ENCODE assay signal across 8 mouse cellular contexts in genomic region chr1:36513718-36514117, GRCm38 (mm10). TPM values are rescaled to one million over a fixed set of nuclear protein-coding genes. Genes with fewer than 3 reads are reported as not detected.
A peak's percentile ranks its signal among the peaks of the same experiment; 100 is the strongest.
DNase-seq lines count a peak whose midpoint lies in the region; ATAC-seq and TF ChIP-seq lines count a peak whose summit lies in the region.

No protein-coding gene starts in this region.

- H3K27me3 ChIP-seq in MEL (ENCODE audit: control insufficient read depth in 1 of 2, insufficient read depth in 2 of 2, low read length in 2 of 2): no peaks in the 10 kb centered on the region
- H3K27me3 ChIP-seq in forebrain, embryonic 11.5 days (ENCODE audit: control insufficient read depth, insufficient read depth, low read length): no peaks in the 10 kb centered on the region
- H3K27me3 ChIP-seq in kidney, postnatal 0 days (ENCODE audit: insufficient read depth, low read length): no peaks in the 10 kb centered on the region

- TF ChIP-seq RAD21 in MEL (IDR thresholded peaks at IDR 0.05; ENCODE audit: low read depth, low read length): peak; percentile 59

- peak overlapping the region; percentile 99 for H3K4me3 ChIP-seq in gastrocnemius, adult 2 months
- peak overlapping the region in 1 of 2 experiments; percentile 62; a peak in 2 of 4 replicates for H3K4me3 ChIP-seq in MEL (ENCODE audit: control insufficient read depth in 1 of 2, insufficient read depth in 1 of 2, low read depth in 2 of 2, low read length in 2 of 2)
- H3K4me3 ChIP-seq in forebrain, embryonic 11.5 days (ENCODE audit: low read depth, low read length): peak overlapping the region; percentile 92
- H3K4me3 ChIP-seq in kidney, postnatal 0 days (replicated peaks; ENCODE audit: low read depth, low read length): peak overlapping the region; percentile 96

- intact Hi-C loops in gastrocnemius, adult 2 months (cut with DNase I): no loop called here
- intact Hi-C loops in gastrocnemius, postnatal 14 days (cut with DNase I; ENCODE audit: low total_unique reads): no loop called here

- H3K4me1 ChIP-seq in MEL (ENCODE audit: control insufficient read depth in 1 of 2, insufficient read depth in 2 of 2, low read length in 2 of 2): peaks cover 2 to 5% of the 10 kb centered on the region in 2 experiments
- peaks cover 4% of the 10 kb centered on the region for H3K4me1 ChIP-seq in forebrain, embryonic 11.5 days (replicated peaks; ENCODE audit: control insufficient read depth, insufficient read depth, low read length)
- H3K4me1 ChIP-seq in kidney, postnatal 0 days (replicated peaks; ENCODE audit: insufficient read depth, low read length): peaks cover 14% of the 10 kb centered on the region; the same call in 1 of the 2 replicates

- TF ChIP-seq EP300 in MEL (IDR thresholded peaks at IDR 0.05; ENCODE audit: low read depth in 1 of 2, low read length in 2 of 2): no peak

- DNase-seq in gastrocnemius, adult 2 months: no peak
- DNase-seq in gastrocnemius, postnatal 14 days: no peak
- peak; percentile 74 for DNase-seq in MEL (ENCODE audit: low read depth, low spot score)
- no peak for DNase-seq in forebrain, embryonic 11.5 days (ENCODE audit: low spot score)
- DNase-seq in kidney, postnatal 0 days (ENCODE audit: low spot score): peak; percentile 48
- DNase-seq in mesoderm, embryonic 11.5 days (ENCODE audit: low read depth, low spot score): peak; percentile 60

- peaks cover 8% of the 10 kb centered on the region for H3K79me2 ChIP-seq in MEL (ENCODE audit: control insufficient read depth, insufficient read depth, low read length, poor library complexity)

- peak overlapping the region; percentile 96; the same call in 1 of the 2 replicates for H3K4me2 ChIP-seq in forebrain, embryonic 11.5 days (ENCODE audit: low read depth, low read length, severe bottlenecking)
- peak overlapping the region; percentile 96 for H3K4me2 ChIP-seq in kidney, postnatal 0 days (ENCODE audit: low read length)

- peak; percentile 60 for TF ChIP-seq CTCF in gastrocnemius, adult 2 months (IDR thresholded peaks at IDR 0.05)
- peak; percentile 67 to 72 (median 70) for TF ChIP-seq CTCF in MEL (IDR thresholded peaks at IDR 0.05 in 2 of 3, conservative IDR thresholded peaks at IDR 0.05 in 1 of 3; ENCODE audit: control insufficient read depth in 1 of 3, insufficient read depth in 1 of 3, low read depth in 2 of 3, low read length in 3 of 3, poor library complexity in 1 of 3, severe bottlenecking in 1 of 3)
- peak; percentile 68 for TF ChIP-seq CTCF in kidney, postnatal 0 days (IDR thresholded peaks at IDR 0.05; ENCODE audit: low read depth)

- ATAC-seq in forebrain, embryonic 11.5 days (replicated peaks; ENCODE audit: low FRiP score): no peak
- ATAC-seq in kidney, postnatal 0 days (replicated peaks; ENCODE audit: low FRiP score, low read depth): no peak
- no peak for ATAC-seq in monocyte, adult 5-6 weeks (replicated peaks; ENCODE audit: insufficient number of reproducible peaks, low FRiP score, low TSS enrichment, poor library complexity, severe bottlenecking)
- ATAC-seq in inflammation-experienced regulatory T-cells, adult 6 months: no peak

- H3K27ac ChIP-seq in gastrocnemius, adult 2 months: peak overlapping the region; percentile 96
- no peak overlapping the region for H3K27ac ChIP-seq in MEL (ENCODE audit: control insufficient read depth, low read depth, low read length)
- no peak overlapping the region for H3K27ac ChIP-seq in forebrain, embryonic 11.5 days (ENCODE audit: low read depth, low read length)
- no peak overlapping the region for H3K27ac ChIP-seq in kidney, postnatal 0 days

- WGBS in forebrain, embryonic 11.5 days: 48% methylated on average over 2 of the region's 2 CpGs
- 60% methylated on average over 2 of the region's 2 CpGs for WGBS in kidney, postnatal 0 days

- no peaks in the 10 kb centered on the region for H3K9me3 ChIP-seq in MEL (replicated peaks; ENCODE audit: insufficient read depth, low read length)
- no peaks in the 10 kb centered on the region for H3K9me3 ChIP-seq in forebrain, embryonic 11.5 days (ENCODE audit: control insufficient read depth, low read length)
- H3K9me3 ChIP-seq in kidney, postnatal 0 days (replicated peaks; ENCODE audit: low read length): no peaks in the 10 kb centered on the region

- H3K9ac ChIP-seq in MEL (ENCODE audit: control insufficient read depth, low read depth, low read length, poor library complexity, severe bottlenecking): no peak overlapping the region
- H3K9ac ChIP-seq in forebrain, embryonic 11.5 days (ENCODE audit: low read length): no peak overlapping the region
- no peak overlapping the region for H3K9ac ChIP-seq in kidney, postnatal 0 days (ENCODE audit: low read depth, low read length)

- TF ChIP-seq POLR2A in MEL (IDR thresholded peaks at IDR 0.05; ENCODE audit: control insufficient read depth in 1 of 2, insufficient read depth in 1 of 2, low read depth in 1 of 2, low read length in 2 of 2, poor library complexity in 1 of 2): no peak

- H3K36me3 ChIP-seq in MEL (ENCODE audit: control insufficient read depth in 1 of 2, insufficient read depth in 2 of 2, low read length in 2 of 2): peaks cover 0 to 3% of the 10 kb centered on the region in 2 experiments; a peak in 2 of 4 replicates
- H3K36me3 ChIP-seq in forebrain, embryonic 11.5 days (ENCODE audit: control insufficient read depth, insufficient read depth, low read length): peaks cover 3% of the 10 kb centered on the region; the same call in 1 of the 2 replicates
- peaks cover 5% of the 10 kb centered on the region; the same call in 1 of the 2 replicates for H3K36me3 ChIP-seq in kidney, postnatal 0 days (ENCODE audit: insufficient read depth, low read length)

TF ChIP-seq in MEL, 35 proteins besides CTCF, POLR2A, EP300 and RAD21 (continues in another document):
- TF ChIP-seq ZNF384 (IDR thresholded peaks at IDR 0.05; ENCODE audit: low read depth, low read length): peak; percentile 71
- TF ChIP-seq JUND (IDR thresholded peaks at IDR 0.05; ENCODE audit: low read depth, low read length): 0 out of 2 replicates have a peak, but pooled peaks have one; percentile 36

RNA-seq across cellular contexts. Expression of gene Cnnm3, which starts 2.1 kb away (rescaled TPM):
- 10 to 100 TPM in 1 of 2 experiments, 1 to 10 TPM in 1; 9.7 to 12.0 TPM for total RNA-seq in gastrocnemius, adult 2 months (2021)
- total RNA-seq in gastrocnemius, postnatal 14 days (2021): 10 to 100 TPM in 1 of 2 experiments, 1 to 10 TPM in 1; 9.3 to 13.3 TPM
- 3.8 and 4.2 TPM in 2 replicates for total RNA-seq in MEL (2012; rRNA removed)
- polyA plus RNA-seq in MEL (2012; ENCODE audit: insufficient read depth in 1 of 2, insufficient read length in 2 of 2, low read depth in 1 of 2, low replicate concordance in 2 of 2, missing spikeins in 1 of 2): 1 to 10 TPM in 1 of 2 experiments, not detected in 1; 9.9 TPM
- polyA plus RNA-seq in forebrain, embryonic 11.5 days (2014; fragmentation: Nextera tagmentation; extraction: Ambion mirVana): 6.8 and 7.4 TPM in 2 replicates
- polyA plus RNA-seq in kidney, postnatal 0 days (2015; fragmentation: Nextera tagmentation; extraction: Ambion mirVana): 3.4 and 3.8 TPM in 2 replicates
- total RNA-seq in monocyte, adult 5-6 weeks (2017): 3.9 to 11.4 TPM (median 6.2 TPM) in 3 replicates
- polyA plus RNA-seq in inflammation-experienced regulatory T-cells, adult 6 months (2017; shearing (Covaris generic)): 1 to 10 TPM; 3.1 to 9.2 (median 6.7) TPM

RNA-seq across cellular contexts. Expression of gene Ankrd23, which starts 23.0 kb away (rescaled TPM):
- total RNA-seq in gastrocnemius, adult 2 months (2021): 1,000 to 10,000 TPM; 1,971 to 4,216 TPM
- 1,000 to 10,000 TPM; 1,005 to 1,120 TPM for total RNA-seq in gastrocnemius, postnatal 14 days (2021)
- 2.0 and 2.9 TPM in 2 replicates for total RNA-seq in MEL (2012; rRNA removed)
- polyA plus RNA-seq in MEL (2012; ENCODE audit: insufficient read depth in 1 of 2, insufficient read length in 2 of 2, low read depth in 1 of 2, low replicate concordance in 2 of 2, missing spikeins in 1 of 2): 1 to 10 TPM in 1 of 2 experiments, not detected in 1; 3.7 TPM
- 14.1 and 16.5 TPM in 2 replicates for polyA plus RNA-seq in forebrain, embryonic 11.5 days (2014; fragmentation: Nextera tagmentation; extraction: Ambion mirVana)
- polyA plus RNA-seq in kidney, postnatal 0 days (2015; fragmentation: Nextera tagmentation; extraction: Ambion mirVana): 8.7 and 10.9 TPM in 2 replicates
- total RNA-seq in monocyte, adult 5-6 weeks (2017): 9.4 to 21.2 TPM (median 19.1 TPM) in 3 replicates
- 10 to 100 TPM; 35.1 to 58.4 (median 36.4) TPM for polyA plus RNA-seq in inflammation-experienced regulatory T-cells, adult 6 months (2017; shearing (Covaris generic))

RNA-seq across cellular contexts. Expression of gene Gm42417, which starts 25.5 kb away (rescaled TPM):
- total RNA-seq in gastrocnemius, adult 2 months (2021): 1,000 to 10,000 TPM in 1 of 2 experiments, 100 to 1,000 TPM in 1; 819 to 1,877 TPM
- 100 to 1,000 TPM; 440 to 562 TPM for total RNA-seq in gastrocnemius, postnatal 14 days (2021)
- not detected in 2 replicates for total RNA-seq in MEL (2012; rRNA removed)
- under 1 TPM in 1 of 2 experiments, not detected in 1; 0.74 TPM for polyA plus RNA-seq in MEL (2012; ENCODE audit: insufficient read depth in 1 of 2, insufficient read length in 2 of 2, low read depth in 1 of 2, low replicate concordance in 2 of 2, missing spikeins in 1 of 2)
- not detected in 2 replicates for polyA plus RNA-seq in forebrain, embryonic 11.5 days (2014; fragmentation: Nextera tagmentation; extraction: Ambion mirVana)
- not detected in 2 replicates for polyA plus RNA-seq in kidney, postnatal 0 days (2015; fragmentation: Nextera tagmentation; extraction: Ambion mirVana)
- total RNA-seq in monocyte, adult 5-6 weeks (2017): not detected in 3 replicates
- polyA plus RNA-seq in inflammation-experienced regulatory T-cells, adult 6 months (2017; shearing (Covaris generic)): 1 to 10 TPM in 1 of 3 experiments, not detected in 2; 2.4 TPM

RNA-seq across cellular contexts. Expression of gene Ankrd39, which starts 33.5 kb away (rescaled TPM):
- total RNA-seq in gastrocnemius, adult 2 months (2021): 1 to 10 TPM; 7.2 to 9.3 TPM
- 1 to 10 TPM; 5.7 to 9.6 TPM for total RNA-seq in gastrocnemius, postnatal 14 days (2021)
- total RNA-seq in MEL (2012; rRNA removed): 8.8 and 9.7 TPM in 2 replicates
- polyA plus RNA-seq in MEL (2012; ENCODE audit: insufficient read depth in 1 of 2, insufficient read length in 2 of 2, low read depth in 1 of 2, low replicate concordance in 2 of 2, missing spikeins in 1 of 2): 10 to 100 TPM in 1 of 2 experiments, not detected in 1; 14.4 TPM
- 18.7 and 20.8 TPM in 2 replicates for polyA plus RNA-seq in forebrain, embryonic 11.5 days (2014; fragmentation: Nextera tagmentation; extraction: Ambion mirVana)
- 22.0 and 24.6 TPM in 2 replicates for polyA plus RNA-seq in kidney, postnatal 0 days (2015; fragmentation: Nextera tagmentation; extraction: Ambion mirVana)
- 4.9 to 7.9 TPM (median 7.6 TPM) in 3 replicates for total RNA-seq in monocyte, adult 5-6 weeks (2017)
- polyA plus RNA-seq in inflammation-experienced regulatory T-cells, adult 6 months (2017; shearing (Covaris generic)): 10 to 100 TPM; 17.5 to 24.1 (median 23.2) TPM

RNA-seq across cellular contexts. Expression of gene Cnnm4, which starts 42.3 kb away (rescaled TPM):
- total RNA-seq in gastrocnemius, adult 2 months (2021): 10 to 100 TPM in 1 of 2 experiments, 1 to 10 TPM in 1; 4.1 to 11.0 TPM
- total RNA-seq in gastrocnemius, postnatal 14 days (2021): 1 to 10 TPM; 4.6 to 5.4 TPM
- total RNA-seq in MEL (2012; rRNA removed): 7.8 and 8.1 TPM in 2 replicates
- 1 to 10 TPM in 1 of 2 experiments, not detected in 1; 8.5 TPM for polyA plus RNA-seq in MEL (2012; ENCODE audit: insufficient read depth in 1 of 2, insufficient read length in 2 of 2, low read depth in 1 of 2, low replicate concordance in 2 of 2, missing spikeins in 1 of 2)
- polyA plus RNA-seq in forebrain, embryonic 11.5 days (2014; fragmentation: Nextera tagmentation; extraction: Ambion mirVana): 14.6 and 15.0 TPM in 2 replicates
- 9.4 and 10.9 TPM in 2 replicates for polyA plus RNA-seq in kidney, postnatal 0 days (2015; fragmentation: Nextera tagmentation; extraction: Ambion mirVana)
- total RNA-seq in monocyte, adult 5-6 weeks (2017): 16.4 to 17.0 TPM (median 17.0 TPM) in 3 replicates
- 10 to 100 TPM; 11.5 to 13.9 (median 12.1) TPM for polyA plus RNA-seq in inflammation-experienced regulatory T-cells, adult 6 months (2017; shearing (Covaris generic))

Comparison
In these comparisons a context has a peak if more than half of its experiments do, and no peak if none do; other contexts are left out.
1. DNase-seq: peak in MEL (single experiment), kidney, postnatal 0 days (single experiment) and mesoderm, embryonic 11.5 days (single experiment); none in gastrocnemius, adult 2 months (single experiment), gastrocnemius, postnatal 14 days (single experiment) and forebrain, embryonic 11.5 days (single experiment).
2. RNA of gene Ankrd23, which starts 23.0 kb away (total RNA-seq): 1,971 to 4,216 TPM in gastrocnemius, adult 2 months and 1,005 to 1,120 TPM in gastrocnemius, postnatal 14 days; 9.4 to 21.2 TPM in monocyte, adult 5-6 weeks and 2.0 to 2.9 TPM in MEL; every median in the first group is over 10 times any median in the second.
3. RNA of gene Gm42417, which starts 25.5 kb away (total RNA-seq): 819 to 1,877 TPM in gastrocnemius, adult 2 months and 440 to 562 TPM in gastrocnemius, postnatal 14 days; not detected in MEL and not detected in monocyte, adult 5-6 weeks; every median in the first group is over 100 times any median in the second.
4. Peak in every context shown above with its lines, with median percentiles within 50 percentile points of each other: CTCF ChIP-seq.